Mouse (Mus musculus) gastrocnemius, postnatal 10 days (tissue): ENCODE measurements around the gene Gypa. TPM values are rescaled to one million over a fixed set of nuclear protein-coding genes. Genes with fewer than 3 reads are reported as not detected.

Experiments
- DNase-seq: peaks from one replicate; pipeline ENCODE4 v3.0.0; 2021; ENCODE audit warnings: mixed read lengths
- long read RNA-seq, 2 experiments: library from polyadenylated mRNA; stranded (forward); transcript quantifications; one replicate each; pipeline ENCODE4 v2.0.0; 2021
- total RNA-seq, 2 experiments: library from RNA; stranded (reverse); gene quantifications; 2 replicates each; pipeline ENCODE4 v1.2.3; 2021

Gypa gene
- 1 to 10 TPM in 1 of 2 experiments, under 1 TPM in 1; 0.12 to 2.4 TPM for total RNA-seq
- long read RNA-seq, experiment 1 = 0 reads
- long read RNA-seq, experiment 2 = 0 reads

GRCm38 (mm10) chr8:80493523-80494345, at the start of gene Gypa:
TSS of gene Gypa (plus strand) at chr8:80493781.
- no peak for DNase-seq

DNA sequence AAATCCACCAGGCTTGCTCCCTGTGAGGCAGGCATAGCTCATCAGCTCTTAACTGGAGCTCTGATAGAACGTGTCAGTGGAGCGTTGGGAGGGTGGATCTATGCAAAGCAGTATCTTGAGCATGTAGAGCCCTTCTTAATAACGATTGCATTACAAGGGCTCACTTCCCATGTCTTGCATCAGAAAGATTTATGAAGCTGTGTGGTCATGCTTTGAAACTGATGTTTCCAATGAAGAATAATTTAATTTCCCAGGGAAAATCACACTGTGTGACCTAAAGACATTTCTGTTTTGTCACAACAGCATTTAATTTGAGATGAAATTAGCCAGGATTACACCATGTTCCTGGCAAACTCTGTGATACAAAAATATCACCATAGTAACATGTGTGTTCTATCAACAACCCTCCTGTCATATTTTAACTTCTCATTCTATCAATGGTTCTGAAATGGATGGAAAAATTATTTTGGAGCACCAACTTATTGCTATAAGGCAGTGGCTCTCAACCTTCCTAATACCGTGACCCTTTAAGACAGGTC, 49.0 kb upstream of the Gypa start:
- no peak for DNase-seq

- DNase-seq = no peak
Measured at GRCm38 (mm10) chr8:80447217-80447616, 46.4 kb upstream of the Gypa start.

GRCm38 (mm10) chr8:80451938-80452690, 41.5 kb upstream of the Gypa start:
- no peak for DNase-seq

DNA sequence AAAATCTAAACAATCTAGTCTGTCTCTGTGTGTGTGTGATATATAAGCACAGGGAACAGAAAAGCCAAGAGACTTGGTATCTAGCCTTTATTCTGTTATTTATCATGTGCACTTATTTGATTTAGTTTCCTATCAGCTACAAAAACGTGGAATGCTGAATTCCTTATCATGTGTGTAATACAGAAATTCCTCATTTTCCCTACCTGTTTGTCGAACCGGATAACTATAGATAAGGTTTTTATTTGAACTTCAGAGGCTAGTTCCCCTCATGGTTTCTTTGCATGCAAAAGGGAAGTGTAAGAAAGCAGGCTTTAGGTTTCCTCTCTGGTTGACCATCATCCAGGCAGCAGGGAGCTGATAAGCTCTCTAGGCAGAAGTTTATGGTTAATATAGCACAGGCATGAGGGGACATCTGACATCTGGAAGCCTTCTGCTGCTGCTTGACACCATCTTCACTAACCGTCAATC, 30.1 kb upstream of the Gypa start:
- DNase-seq = no peak

- no peak for DNase-seq
Measured at GRCm38 (mm10) chr8:80474971-80475370, 18.6 kb upstream of the Gypa start.

GRCm38 (mm10) chr8:80478156-80478555, 15.4 kb upstream of the Gypa start:
- no peak for DNase-seq

- no peak for DNase-seq
Measured at GRCm38 (mm10) chr8:80479129-80479528, 14.5 kb upstream of the Gypa start.

DNA sequence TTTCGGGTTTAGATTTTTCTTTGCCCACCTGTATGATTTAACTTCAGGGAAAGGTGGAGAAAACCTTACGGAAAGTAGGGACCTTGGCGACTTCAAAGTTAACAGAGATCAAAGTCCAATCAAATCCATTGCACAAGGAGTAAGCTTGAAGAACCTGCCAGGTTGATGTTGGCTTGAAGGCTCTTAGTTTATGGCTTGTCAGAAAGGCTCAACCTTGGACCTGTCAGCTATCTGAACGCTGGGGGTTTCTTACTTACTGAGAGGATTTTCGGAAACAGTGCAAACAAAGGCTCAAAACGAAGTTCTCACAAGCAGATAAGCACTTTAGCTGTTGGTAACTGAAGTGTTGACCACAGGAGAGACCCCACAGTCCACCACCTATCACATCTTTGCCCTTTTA, 11.4 kb upstream of the Gypa start:
- no peak for DNase-seq

GRCm38 (mm10) chr8:80482822-80483774, 10.5 kb upstream of the Gypa start:
- DNase-seq = no peak

DNA sequence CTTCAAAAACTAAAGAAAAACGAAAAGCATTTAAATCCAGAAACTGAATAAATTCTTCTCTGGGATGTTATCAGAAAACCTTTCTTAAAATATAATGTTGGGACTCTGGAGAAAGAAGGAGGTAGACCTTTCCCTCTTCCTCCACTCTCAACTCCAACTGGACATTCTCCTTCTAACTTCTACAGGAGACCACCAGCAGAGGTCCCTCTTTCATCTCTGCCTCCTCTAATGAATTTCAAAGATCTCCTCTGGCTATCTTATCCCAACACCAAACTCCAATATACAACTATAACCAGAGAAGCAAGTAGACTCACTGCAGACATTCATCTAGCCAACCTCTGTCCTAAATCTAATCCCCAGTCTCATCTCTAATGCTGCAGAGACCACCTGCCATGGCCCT, 2.0 kb upstream of the Gypa start:
- no peak for DNase-seq

- DNase-seq = peak; percentile 39
Measured at GRCm38 (mm10) chr8:80492987-80493441, 567 bp upstream of the Gypa start.

DNA sequence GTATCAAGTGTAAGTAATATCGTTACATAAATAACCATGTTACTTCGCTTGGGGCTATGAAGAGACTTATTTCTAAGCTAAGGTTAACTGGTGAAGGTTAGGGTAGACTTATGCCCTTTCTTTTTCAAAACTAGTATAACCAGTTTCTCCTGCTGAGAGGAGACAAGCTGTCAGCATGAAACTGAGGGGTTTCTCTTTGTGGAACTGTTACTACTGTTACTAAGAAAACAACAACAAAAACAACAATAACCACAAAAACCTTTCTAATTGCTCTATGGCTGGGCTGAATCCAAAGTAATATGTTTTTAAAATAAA, 722 bp downstream of the Gypa start:
- no peak for DNase-seq

- no peak for DNase-seq
Measured at GRCm38 (mm10) chr8:80494819-80495218, 1.2 kb downstream of the Gypa start.

GRCm38 (mm10) chr8:80495527-80495926, 1.9 kb downstream of the Gypa start:
- DNase-seq = no peak

DNA sequence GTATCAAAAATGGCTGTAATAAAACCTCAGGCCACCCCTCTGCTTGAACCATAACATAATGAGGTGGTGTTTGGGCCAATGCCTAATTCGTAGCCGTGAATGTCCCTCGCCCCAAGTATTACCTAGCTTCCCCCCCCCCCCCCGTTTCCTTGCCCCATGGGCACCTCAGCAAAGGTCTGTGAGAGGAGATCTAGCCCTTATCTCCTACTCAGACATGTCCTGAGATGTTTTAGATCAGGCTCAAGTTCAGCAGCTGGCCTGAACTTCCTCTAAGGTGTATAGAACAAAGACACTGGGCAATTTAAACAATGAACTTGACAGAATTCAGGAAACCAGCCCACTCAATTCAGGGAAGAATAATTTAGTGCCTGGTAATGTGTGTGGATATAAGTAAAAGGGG, 3.7 kb downstream of the Gypa start:
- DNase-seq = no peak

GRCm38 (mm10) chr8:80500244-80500643, 6.7 kb downstream of the Gypa start:
- DNase-seq = no peak

DNA sequence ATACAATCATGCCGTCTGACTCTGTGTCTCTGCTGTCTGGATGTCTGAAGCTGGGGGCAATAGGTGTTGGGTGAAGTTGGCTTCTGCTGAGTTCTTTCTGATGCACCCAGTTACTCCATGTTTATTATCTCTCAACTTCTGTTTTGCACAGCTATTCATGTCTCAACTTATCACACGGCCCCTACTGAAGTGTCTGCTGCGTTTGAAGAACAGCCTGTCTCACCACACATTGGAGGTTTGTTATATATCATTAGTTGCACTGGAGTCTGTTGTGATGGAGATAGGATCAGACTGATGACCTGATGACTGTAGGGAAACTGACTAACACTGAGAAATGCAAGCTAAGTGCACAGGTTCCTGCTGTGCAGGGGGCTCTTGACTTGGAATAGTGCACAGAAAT, 7.2 kb downstream of the Gypa start:
- no peak for DNase-seq

DNA sequence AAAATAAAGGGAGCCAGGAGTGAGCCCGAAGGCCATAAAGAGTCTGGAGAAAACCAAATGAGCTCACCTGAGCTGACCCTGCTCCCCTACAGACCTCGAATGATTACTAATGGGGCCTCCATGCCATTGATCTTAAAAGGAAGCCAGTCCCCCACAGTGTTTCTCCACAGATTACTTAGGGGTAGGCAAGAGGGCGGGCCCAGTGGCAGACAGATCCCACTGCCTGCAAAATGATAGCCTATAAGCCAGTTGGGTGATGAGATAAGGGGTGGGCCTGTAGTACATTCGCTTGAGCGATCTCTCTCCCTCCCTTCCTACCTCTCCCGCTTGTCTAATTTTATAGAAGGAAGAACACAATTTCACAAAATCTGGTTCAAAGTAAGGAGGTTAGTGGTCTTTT, 7.7 kb downstream of the Gypa start:
- no peak for DNase-seq

DNA sequence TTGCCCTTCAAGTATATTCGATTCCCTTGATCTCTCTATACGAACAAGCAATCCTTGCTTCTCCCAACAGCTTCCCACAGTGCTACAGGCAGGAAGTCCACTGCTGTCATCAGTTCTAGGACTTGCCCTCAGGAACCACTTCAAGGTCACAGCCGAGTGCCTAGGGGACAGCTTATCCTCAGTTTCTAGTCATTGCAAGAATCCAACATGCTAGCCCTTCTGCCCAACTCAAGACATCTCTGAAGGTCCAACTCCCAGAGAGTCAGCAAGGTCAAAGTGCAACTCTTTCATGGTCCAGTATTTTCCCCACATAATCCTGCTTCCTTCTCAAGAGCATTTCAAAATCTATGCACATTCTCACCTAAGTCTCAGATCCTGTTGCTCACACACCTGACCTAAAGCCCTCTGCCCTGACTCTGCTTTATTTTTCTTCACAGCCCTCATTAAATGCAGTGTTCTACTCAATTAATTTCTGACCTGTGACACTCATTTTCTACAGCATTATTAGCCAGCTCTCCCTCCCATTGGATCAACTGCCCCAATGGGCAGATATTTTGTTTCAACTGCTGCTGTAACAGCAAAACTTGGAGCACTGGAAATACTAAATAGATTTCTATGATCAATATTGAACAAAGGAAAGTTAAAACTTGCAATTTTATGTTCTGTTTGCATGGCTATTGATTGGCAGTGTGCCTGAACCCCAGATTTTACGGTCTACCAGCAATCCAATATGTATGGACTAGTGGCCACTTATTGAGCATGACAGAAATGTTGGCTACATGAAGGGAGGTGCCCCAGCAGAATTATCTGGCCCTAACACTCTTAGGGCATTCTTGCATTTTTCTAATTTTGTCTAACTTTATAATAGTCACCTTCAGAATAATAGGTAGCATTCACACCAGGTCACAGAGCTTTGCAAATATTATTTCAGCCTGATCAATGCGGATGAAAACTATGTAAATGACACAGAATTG, 33.1 kb downstream of the Gypa start:
- no peak for DNase-seq

- no peak for DNase-seq
Measured at GRCm38 (mm10) chr8:80541836-80542235, 48.3 kb downstream of the Gypa start.
